Mouse (Mus musculus): ENCODE measurements around the gene Ppp1r14d. TPM values are rescaled to one million over a fixed set of nuclear protein-coding genes. Genes with fewer than 3 reads are reported as not detected.

Gene Ppp1r14d
- polyA plus RNA-seq, 1 experiment from 2014 or later = not detected

GRCm38 (mm10) chr2:119250826-119251478, 21.2 kb upstream of the Ppp1r14d start:
- no peak overlapping the region for H3K4me3 ChIP-seq (replicated peaks)
- H3K27ac ChIP-seq = no peak overlapping the region
- 17% methylated on average over 11 of the region's 11 CpGs for WGBS
- no peak overlapping the region for H3K9ac ChIP-seq (replicated peaks)
- H3K36me3 ChIP-seq = no peaks in the 10 kb centered on the region
- H3K27me3 ChIP-seq = peaks cover 20% of the 10 kb centered on the region
- H3K4me2 ChIP-seq (replicated peaks) = no peak overlapping the region
- H3K4me1 ChIP-seq (replicated peaks) = 0 out of 2 replicates have a peak, but pooled peaks cover 4% of the 10 kb centered on the region
- no peaks in the 10 kb centered on the region for H3K9me3 ChIP-seq
- peak; percentile 82 for ATAC-seq

- Histone ChIP-seq H3K27ac (no peak overlapping the region), H3K27me3 (peaks cover 18% of the 10 kb centered on the region), H3K9me3 (no peaks in the 10 kb centered on the region), H3K4me2 (replicated peaks) (no peak overlapping the region), H3K4me1 (replicated peaks) (0 out of 2 replicates have a peak, but pooled peaks cover 4% of the 10 kb centered on the region), H3K9ac (replicated peaks) (no peak overlapping the region), H3K4me3 (replicated peaks) (no peak overlapping the region), H3K36me3 (no peaks in the 10 kb centered on the region)
- 0 out of 2 replicates have a peak, but pooled peaks have one; percentile 36 for ATAC-seq
- 65% methylated on average over 5 of the region's 5 CpGs for WGBS
Measured at GRCm38 (mm10) chr2:119250377-119250776, 20.7 kb upstream of the Ppp1r14d start.

DNA sequence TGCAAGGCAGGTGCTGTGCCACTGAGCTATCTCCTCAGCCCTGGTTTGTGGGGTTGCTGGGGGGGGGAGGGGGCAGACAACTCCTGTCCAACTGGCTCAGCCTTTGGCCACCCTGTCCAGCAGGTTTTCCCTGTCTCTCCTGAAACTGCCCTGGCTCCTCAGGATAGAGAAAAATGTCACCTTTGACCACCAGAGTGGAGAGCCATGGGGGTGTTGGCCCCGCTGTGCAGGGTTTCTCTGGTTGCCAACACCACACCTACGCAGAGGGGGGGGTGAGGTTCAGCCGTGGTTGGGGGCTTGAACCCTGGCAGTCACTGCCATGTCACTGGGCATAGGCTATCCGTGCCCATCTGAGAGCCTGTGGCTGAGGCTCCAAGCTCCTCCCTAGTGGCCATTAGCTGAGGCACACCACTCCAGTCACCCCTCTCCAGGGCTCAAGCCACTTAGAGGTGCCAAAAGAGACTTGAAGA, 19.9 kb upstream of the Ppp1r14d start:
- H3K4me1 ChIP-seq (replicated peaks) = 0 out of 2 replicates have a peak, but pooled peaks cover 4% of the 10 kb centered on the region
- no peak overlapping the region for H3K27ac ChIP-seq
- no peaks in the 10 kb centered on the region for H3K9me3 ChIP-seq
- H3K36me3 ChIP-seq = no peaks in the 10 kb centered on the region
- H3K9ac ChIP-seq (replicated peaks) = no peak overlapping the region
- ATAC-seq = no peak
- H3K27me3 ChIP-seq = peaks cover 12% of the 10 kb centered on the region
- H3K4me2 ChIP-seq (replicated peaks) = no peak overlapping the region
- WGBS = 79% methylated on average over 4 of the region's 4 CpGs
- H3K4me3 ChIP-seq (replicated peaks) = no peak overlapping the region

GRCm38 (mm10) chr2:119247904-119248303, 18.2 kb upstream of the Ppp1r14d start:
- Histone ChIP-seq H3K9ac (replicated peaks) (no peak overlapping the region), H3K4me3 (replicated peaks) (no peak overlapping the region), H3K9me3 (no peaks in the 10 kb centered on the region), H3K4me1 (replicated peaks) (0 out of 2 replicates have a peak, but pooled peaks cover 4% of the 10 kb centered on the region), H3K27me3 (0 out of 2 replicates have a peak, but pooled peaks cover 2% of the 10 kb centered on the region), H3K27ac (no peak overlapping the region), H3K4me2 (replicated peaks) (no peak overlapping the region), H3K36me3 (no peaks in the 10 kb centered on the region)
- ATAC-seq = no peak
- 80% methylated on average over 9 of the region's 9 CpGs for WGBS

DNA sequence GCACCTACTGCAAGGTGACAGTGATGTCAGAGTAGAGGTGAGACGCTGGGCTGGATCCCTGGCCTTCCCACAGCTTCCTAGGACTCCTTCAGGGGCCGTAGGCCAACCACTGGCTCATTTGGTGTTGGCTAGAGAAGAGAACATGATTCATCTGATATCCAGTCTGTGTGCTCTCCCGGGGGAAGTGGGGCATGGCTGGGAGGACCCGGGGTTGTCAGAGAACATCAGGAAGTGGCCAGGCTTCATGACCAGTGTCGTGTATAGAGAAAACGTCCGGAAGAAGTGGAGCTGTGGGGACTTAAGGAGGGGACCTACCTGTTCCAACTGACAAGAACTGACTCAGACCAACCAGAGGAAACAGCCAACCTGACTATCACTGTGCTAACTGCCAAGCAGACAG, 15.5 kb upstream of the Ppp1r14d start:
- Histone ChIP-seq H3K4me2 (replicated peaks) (no peak overlapping the region), H3K27ac (no peak overlapping the region), H3K36me3 (no peaks in the 10 kb centered on the region), H3K27me3 (peaks cover under 1% of the 10 kb centered on the region), H3K9ac (replicated peaks) (no peak overlapping the region), H3K4me3 (replicated peaks) (no peak overlapping the region), H3K9me3 (no peaks in the 10 kb centered on the region), H3K4me1 (replicated peaks) (no peaks in the 10 kb centered on the region)
- no peak for ATAC-seq
- 91% methylated on average over 7 of the region's 7 CpGs for WGBS

DNA sequence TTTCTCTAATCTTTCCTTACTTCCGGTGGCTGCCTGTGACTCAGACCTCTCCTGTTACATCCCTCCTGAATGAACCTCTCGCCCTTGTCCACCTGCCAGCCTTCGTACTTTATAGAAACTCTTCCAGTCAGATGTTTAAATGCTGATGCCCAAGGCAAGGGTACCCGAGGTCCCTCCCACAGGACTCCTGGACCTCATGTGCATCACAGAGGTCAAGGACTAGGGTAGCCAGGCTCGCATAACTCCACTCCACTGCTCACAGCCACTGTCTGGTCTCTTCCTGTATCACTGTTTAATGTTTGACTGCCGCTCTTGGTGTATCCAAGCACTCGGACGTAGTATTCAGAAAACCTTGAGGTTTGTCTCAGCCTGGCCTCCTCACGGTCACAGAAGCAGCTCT, 12.8 kb upstream of the Ppp1r14d start:
- Histone ChIP-seq H3K4me1 (replicated peaks) (peaks cover 6% of the 10 kb centered on the region), H3K9ac (replicated peaks) (no peak overlapping the region), H3K36me3 (no peaks in the 10 kb centered on the region), H3K9me3 (no peaks in the 10 kb centered on the region), H3K27me3 (peaks cover 28% of the 10 kb centered on the region), H3K4me2 (replicated peaks) (no peak overlapping the region), H3K4me3 (replicated peaks) (no peak overlapping the region), H3K27ac (no peak overlapping the region)
- ATAC-seq = no peak
- 84% methylated on average over 9 of the region's 9 CpGs for WGBS

DNA sequence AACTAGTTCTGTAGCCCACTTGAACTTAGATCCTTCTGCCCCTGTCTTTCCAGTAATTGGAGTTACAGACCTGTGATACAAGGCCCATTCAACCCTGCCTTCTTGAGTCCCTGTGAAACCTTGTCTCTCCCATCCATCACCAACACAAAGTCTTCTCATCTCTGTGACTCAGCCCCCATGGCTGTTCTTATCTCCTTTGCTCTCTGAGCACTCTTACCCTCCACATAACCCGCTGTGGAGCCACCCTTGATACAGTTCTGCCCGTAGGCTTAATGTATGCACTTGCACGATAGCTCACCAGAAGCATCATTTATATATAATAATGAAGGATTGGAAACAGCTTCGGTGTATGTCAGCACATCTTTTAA, 11.1 kb upstream of the Ppp1r14d start:
- H3K4me2 ChIP-seq (replicated peaks) = no peak overlapping the region
- peaks cover 14% of the 10 kb centered on the region for H3K4me1 ChIP-seq (replicated peaks)
- peaks cover 45% of the 10 kb centered on the region for H3K27me3 ChIP-seq
- H3K27ac ChIP-seq = no peak overlapping the region
- H3K9ac ChIP-seq (replicated peaks) = no peak overlapping the region
- WGBS = 85% methylated on average over 4 of the region's 4 CpGs
- no peak overlapping the region for H3K4me3 ChIP-seq (replicated peaks)
- no peaks in the 10 kb centered on the region for H3K36me3 ChIP-seq
- ATAC-seq = no peak
- H3K9me3 ChIP-seq = no peaks in the 10 kb centered on the region

DNA sequence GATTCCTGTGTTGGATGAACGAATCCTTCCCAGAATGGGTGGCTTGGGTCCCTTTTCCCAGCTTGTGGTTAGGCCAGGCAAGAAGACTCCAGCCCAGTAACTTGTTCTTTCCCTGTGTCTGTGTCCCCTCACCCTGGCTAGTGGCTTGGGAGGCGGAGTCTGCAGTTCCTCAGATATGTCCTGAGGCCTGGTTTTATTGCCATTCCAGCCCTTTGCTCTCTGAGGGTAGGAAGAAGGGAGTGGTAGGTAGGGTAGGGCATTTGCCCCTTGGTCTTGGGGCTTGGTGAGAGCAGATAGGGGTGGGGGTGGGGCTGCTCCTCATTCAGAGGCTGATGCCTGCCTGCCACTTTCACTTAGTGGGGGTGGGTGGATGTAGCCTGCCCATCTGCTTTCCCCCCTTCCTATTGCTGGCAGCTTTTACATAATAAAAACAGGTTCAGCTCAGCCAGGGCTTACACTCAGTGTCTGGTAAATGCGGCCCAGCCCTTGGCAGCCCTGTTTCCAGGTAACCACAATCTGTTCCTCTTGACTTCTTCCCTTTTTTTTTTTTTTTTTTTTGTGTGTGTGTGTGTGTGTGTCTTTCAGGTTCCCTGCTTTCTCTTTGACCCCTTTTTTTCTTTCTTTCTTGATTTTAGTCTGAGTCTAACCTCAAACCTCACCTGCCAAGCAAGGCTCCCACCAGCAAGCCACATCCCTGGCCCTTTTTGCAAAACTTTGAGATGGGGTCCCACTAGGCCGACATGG, 10.5 kb upstream of the Ppp1r14d start:
- 62% methylated on average over 4 of the region's 4 CpGs for WGBS
- no peak overlapping the region for H3K9ac ChIP-seq (replicated peaks)
- no peak overlapping the region for H3K4me3 ChIP-seq (replicated peaks)
- H3K27ac ChIP-seq = no peak overlapping the region
- peaks cover 14% of the 10 kb centered on the region for H3K4me1 ChIP-seq (replicated peaks)
- no peak for ATAC-seq
- peaks cover 51% of the 10 kb centered on the region for H3K27me3 ChIP-seq
- no peaks in the 10 kb centered on the region for H3K36me3 ChIP-seq
- H3K4me2 ChIP-seq (replicated peaks) = no peak overlapping the region
- no peaks in the 10 kb centered on the region for H3K9me3 ChIP-seq

DNA sequence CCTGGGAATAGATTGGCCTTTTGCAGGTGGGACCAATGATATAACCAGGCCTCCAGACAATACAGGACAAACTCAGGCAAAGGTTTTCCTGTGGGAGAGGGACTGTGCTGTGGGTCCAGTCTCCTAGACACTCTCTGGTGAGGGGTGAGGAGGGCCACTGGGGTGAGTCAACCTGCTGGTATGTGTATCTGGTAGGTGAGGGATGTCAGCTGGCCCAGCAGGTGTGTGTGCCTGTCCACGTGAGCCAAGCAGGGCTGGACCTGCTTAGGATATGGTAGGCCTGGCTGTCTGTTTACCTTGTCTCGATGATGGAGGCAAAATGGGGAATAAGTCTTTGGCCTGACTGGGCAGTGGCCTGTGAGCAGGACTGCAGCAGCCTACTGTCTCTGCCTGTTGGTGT, 9.0 kb upstream of the Ppp1r14d start:
- no peak for ATAC-seq
- no peaks in the 10 kb centered on the region for H3K9me3 ChIP-seq
- no peak overlapping the region for H3K27ac ChIP-seq
- peaks cover 59% of the 10 kb centered on the region for H3K27me3 ChIP-seq
- no peaks in the 10 kb centered on the region for H3K36me3 ChIP-seq
- peaks cover 14% of the 10 kb centered on the region for H3K4me1 ChIP-seq (replicated peaks)
- no peak overlapping the region for H3K4me3 ChIP-seq (replicated peaks)
- 81% methylated on average over 2 of the region's 2 CpGs for WGBS
- H3K4me2 ChIP-seq (replicated peaks) = no peak overlapping the region
- no peak overlapping the region for H3K9ac ChIP-seq (replicated peaks)

GRCm38 (mm10) chr2:119237871-119238220, 8.1 kb upstream of the Ppp1r14d start:
- Histone ChIP-seq H3K9me3 (no peaks in the 10 kb centered on the region), H3K9ac (replicated peaks) (0 out of 2 replicates have a peak overlapping the region, but pooled peaks have one; percentile 44), H3K4me1 (replicated peaks) (peaks cover 14% of the 10 kb centered on the region), H3K27me3 (peaks cover 62% of the 10 kb centered on the region), H3K4me3 (replicated peaks) (peak overlapping the region; percentile 42), H3K27ac (no peak overlapping the region), H3K36me3 (no peaks in the 10 kb centered on the region), H3K4me2 (replicated peaks) (peak overlapping the region; percentile 62)
- ATAC-seq = no peak
- WGBS = 2% methylated on average over 31 of the region's 31 CpGs

DNA sequence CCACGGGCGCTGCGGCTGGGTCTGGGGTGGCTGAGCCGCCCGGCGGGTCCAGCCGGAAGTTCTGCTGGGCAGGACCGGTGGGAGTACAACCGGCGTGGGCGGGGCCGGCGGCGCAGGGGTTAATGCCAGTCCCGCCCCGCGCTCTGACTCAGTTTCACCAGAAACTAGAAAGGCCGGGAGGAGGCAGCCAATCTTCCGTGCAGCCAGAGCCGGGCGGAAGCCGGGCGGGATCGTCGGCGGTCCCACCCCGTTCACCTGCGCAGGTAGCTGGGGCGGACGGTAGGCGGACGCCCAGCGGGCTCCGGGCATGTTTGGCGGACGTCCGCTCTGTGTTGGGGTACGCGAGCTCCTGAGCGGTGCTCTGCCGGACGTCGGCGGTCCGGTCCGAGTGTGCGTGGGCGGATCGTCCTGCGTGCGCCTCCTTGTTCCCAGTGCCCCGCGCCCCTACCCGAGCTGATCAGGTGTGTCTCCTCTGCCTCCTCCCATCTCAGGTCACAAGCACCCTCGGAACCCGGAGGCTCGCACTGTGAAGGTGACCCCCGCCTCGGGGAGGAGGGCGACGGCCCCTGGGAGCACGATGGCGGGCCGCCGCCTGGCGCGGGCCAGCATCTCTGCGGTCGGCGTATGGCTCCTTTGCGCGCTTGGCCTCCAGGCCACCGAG, 7.6 kb upstream of the Ppp1r14d start, which contains the start of gene Spint1:
Gene Spint1 (plus strand): TSS at position 153 of the 661 bp plus-strand sequence.
- Histone ChIP-seq H3K27me3 (peaks cover 62% of the 10 kb centered on the region), H3K9ac (replicated peaks) (peak within 1 kb of the TSS; percentile 44), H3K9me3 (no peaks in the 10 kb centered on the region), H3K4me3 (replicated peaks) (peak within 1 kb of the TSS; percentile 42), H3K4me1 (replicated peaks) (peaks cover 14% of the 10 kb centered on the region), H3K27ac (no peak within 1 kb of the TSS), H3K36me3 (no peaks in the 10 kb centered on the region), H3K4me2 (replicated peaks) (peak within 1 kb of the TSS; percentile 62)
- under 1% methylated on average over 73 of the region's 73 CpGs for WGBS
- 0 out of 2 replicates have a peak, but pooled peaks have one; percentile 30 for ATAC-seq

All from midbrain, embryonic 13.5 days (tissue).